Mouse (Mus musculus) testis, adult 2 months (tissue): ENCODE data around the gene Cenpm. TPM values are rescaled to one million over a fixed set of nuclear protein-coding genes. Genes with fewer than 3 reads are reported as not detected.

Experiments used
- H3K27ac ChIP-seq: fragments of 200-500 bp; 2 replicates; pipeline ENCODE4 v1.5.1; 2012; ENCODE audit warnings: low read depth, low read length; ENCODE audit not compliant: control insufficient read depth, insufficient read depth
- H3K27me3 ChIP-seq: fragments of 200-500 bp; 2 replicates; pipeline ENCODE4 v1.6.1; 2012; ENCODE audit warnings: mild to moderate bottlenecking, low read length, moderate library complexity; ENCODE audit not compliant: control insufficient read depth, insufficient read depth
- H3K36me3 ChIP-seq: fragments of 200-500 bp; 2 replicates; pipeline ENCODE4 v1.6.1; 2012; ENCODE audit warnings: mild to moderate bottlenecking, low read length; ENCODE audit not compliant: control insufficient read depth, insufficient read depth
- H3K4me1 ChIP-seq: fragments of 200-500 bp; 2 replicates; pipeline ENCODE4 v1.6.1; 2012; ENCODE audit warnings: low read length; ENCODE audit not compliant: control insufficient read depth, insufficient read depth
- H3K4me3 ChIP-seq: fragments of 200-500 bp; 2 replicates; pipeline ENCODE4 v1.5.1; 2012; ENCODE audit warnings: low read depth, mild to moderate bottlenecking, low read length, moderate library complexity, mixed read lengths; ENCODE audit not compliant: control insufficient read depth
- CTCF ChIP-seq: fragments of 200-500 bp; IDR thresholded peaks from 2 replicates; pipeline ENCODE4 v1.5.1; 2012; ENCODE audit warnings: low read depth, mild to moderate bottlenecking, inconsistent platforms, low read length, moderate library complexity; ENCODE audit not compliant: control insufficient read depth, insufficient read depth, insufficient replicate concordance
- POLR2A ChIP-seq: fragments of 200-500 bp; IDR thresholded peaks from 2 replicates; pipeline ENCODE4 v1.6.1; 2012; ENCODE audit warnings: low read depth, mild to moderate bottlenecking, inconsistent platforms, low read length, moderate library complexity; ENCODE audit not compliant: control insufficient read depth
- polyA plus RNA-seq: library from polyadenylated mRNA; depleted of rRNA; stranded (reverse); fragments of >200 nt; gene quantifications from 2 replicates; pipeline ENCODE4 v1.2.3, GENCODE M21; 2012

The Cenpm gene
- polyA plus RNA-seq, 1 experiment = 14.6 TPM

GRCm38 (mm10) chr15:82229542-82230045 lies 15.0 kb downstream of the Cenpm start:
- H3K36me3 ChIP-seq = no peaks in the 10 kb centered on the region
- TF ChIP-seq CTCF (no peak), POLR2A (no peak)
- H3K27me3 ChIP-seq = no peaks in the 10 kb centered on the region
- no peak overlapping the region for H3K4me3 ChIP-seq
- H3K4me1 ChIP-seq = no peaks in the 10 kb centered on the region
- no peak overlapping the region for H3K27ac ChIP-seq

- no peak overlapping the region for H3K27ac ChIP-seq
- H3K4me1 ChIP-seq = peaks cover 6% of the 10 kb centered on the region
- no peak overlapping the region for H3K4me3 ChIP-seq
- H3K27me3 ChIP-seq = no peaks in the 10 kb centered on the region; the same call in 1 of the 2 replicates
- no peaks in the 10 kb centered on the region for H3K36me3 ChIP-seq
- TF ChIP-seq CTCF (no peak), POLR2A (no peak)
Measured at GRCm38 (mm10) chr15:82225769-82226168, 18.8 kb downstream of the Cenpm start.

- H3K27ac ChIP-seq = no peak overlapping the region
- H3K4me3 ChIP-seq = peak overlapping the region; percentile 86
- no peaks in the 10 kb centered on the region; the same call in 1 of the 2 replicates for H3K27me3 ChIP-seq
- peaks cover 6% of the 10 kb centered on the region for H3K4me1 ChIP-seq
- TF ChIP-seq POLR2A = no peak
- no peak for TF ChIP-seq CTCF
- H3K36me3 ChIP-seq = no peaks in the 10 kb centered on the region
Measured at GRCm38 (mm10) chr15:82224602-82225215, 19.8 kb downstream of the Cenpm start.

GRCm38 (mm10) chr15:82223657-82224601 lies 20.6 kb downstream of the Cenpm start, which contains the start of gene Tnfrsf13c:
Gene Tnfrsf13c (minus strand): TSS chr15:82224369.
- H3K27ac ChIP-seq = no peak within 1 kb of the TSS
- peak within 1 kb of the TSS; percentile 86 for H3K4me3 ChIP-seq
- no peaks in the 10 kb centered on the region for H3K36me3 ChIP-seq
- H3K4me1 ChIP-seq = peaks cover 6% of the 10 kb centered on the region
- TF ChIP-seq POLR2A = no peak
- TF ChIP-seq CTCF = no peak
- no peaks in the 10 kb centered on the region; the same call in 1 of the 2 replicates for H3K27me3 ChIP-seq

GRCm38 (mm10) chr15:82223251-82223650 lies 21.3 kb downstream of the Cenpm start:
- H3K36me3 ChIP-seq = no peaks in the 10 kb centered on the region
- TF ChIP-seq POLR2A (no peak), CTCF (no peak)
- peak overlapping the region; percentile 63 for H3K4me3 ChIP-seq
- no peaks in the 10 kb centered on the region; the same call in 1 of the 2 replicates for H3K27me3 ChIP-seq
- no peak overlapping the region for H3K27ac ChIP-seq
- peaks cover 6% of the 10 kb centered on the region for H3K4me1 ChIP-seq

- Histone ChIP-seq H3K4me3 (peak overlapping the region; percentile 53), H3K27ac (no peak overlapping the region), H3K36me3 (no peaks in the 10 kb centered on the region), H3K27me3 (no peaks in the 10 kb centered on the region; the same call in 1 of the 2 replicates), H3K4me1 (peaks cover 6% of the 10 kb centered on the region)
- TF ChIP-seq POLR2A = no peak
- TF ChIP-seq CTCF = no peak; the same call in 1 of the 2 replicates
Measured at GRCm38 (mm10) chr15:82221104-82221860, 23.3 kb downstream of the Cenpm start.
